In genomic region chr2:52777839-52778238, GRCm38 (mm10) we compare ENCODE assay signal across 13 mouse cellular contexts. TPM values are rescaled to one million over a fixed set of nuclear protein-coding genes. Genes with fewer than 3 reads are reported as not detected.
DNase-seq lines count a peak whose midpoint lies in the region; ATAC-seq lines count a peak whose summit lies in the region.
"Had no signal": no experiment of that assay in that cellular context is flagged by ENCODE, and none has a peak within 500 bp of the region (broad histone marks: within the 10 kb centered on the region; RNA-seq: fewer than 3 reads in every experiment).

No protein-coding gene starts in this region.

- H3K27ac ChIP-seq in forebrain, embryonic 13.5 days = no peak overlapping the region
- H3K27ac ChIP-seq in forebrain, embryonic 10.5 days = no peak overlapping the region

- WGBS in forebrain, embryonic 13.5 days = 33% methylated on average over 2 of the region's 2 CpGs
- 59% methylated on average over 2 of the region's 2 CpGs for WGBS in forebrain, embryonic 10.5 days

- no peak for DNase-seq in forebrain, embryonic 10.5 days (ENCODE audit: extremely low spot score, low spot score)
- peak; percentile 51 to 55 for DNase-seq in left cerebral cortex, postnatal 14 days (ENCODE audit: low spot score in 2 of 2)
- no peak for DNase-seq in left cerebral cortex, adult 18-20 months (ENCODE audit: low spot score in 2 of 2)
- DNase-seq in right cerebral cortex, postnatal 4 days = peak; percentile 67
- no peak for DNase-seq in right cerebral cortex, postnatal 36 days (ENCODE audit: low spot score in 2 of 2)
- DNase-seq in testis, postnatal 10 days (ENCODE audit: low spot score) = no peak
- DNase-seq: cerebellum, adult 18-20 months; heart, postnatal 36 days; kidney, adult 18-20 months; kidney, postnatal 25 days; thymus, adult 18-20 months had no signal

- no peaks in the 10 kb centered on the region for H3K36me3 ChIP-seq in forebrain, embryonic 13.5 days (ENCODE audit: poor library complexity, severe bottlenecking)
- H3K36me3 ChIP-seq in forebrain, embryonic 10.5 days (replicated peaks) = no peaks in the 10 kb centered on the region
- H3K36me3 ChIP-seq: G1E had no signal

- peaks cover 2% of the 10 kb centered on the region; the same call in 1 of the 2 replicates for H3K4me1 ChIP-seq in forebrain, embryonic 13.5 days
- H3K4me1 ChIP-seq in forebrain, embryonic 10.5 days = peaks cover 2% of the 10 kb centered on the region; the same call in 1 of the 2 replicates

- H3K4me3 ChIP-seq in forebrain, embryonic 13.5 days = no peak overlapping the region
- no peak overlapping the region for H3K4me3 ChIP-seq in forebrain, embryonic 10.5 days

- peaks cover 4% of the 10 kb centered on the region; the same call in 1 of the 2 replicates for H3K27me3 ChIP-seq in forebrain, embryonic 13.5 days
- H3K27me3 ChIP-seq in forebrain, embryonic 10.5 days (ENCODE audit: poor library complexity, severe bottlenecking) = no peaks in the 10 kb centered on the region

- H3K4me2 ChIP-seq in forebrain, embryonic 13.5 days = no peak overlapping the region

- H3K9ac ChIP-seq in forebrain, embryonic 13.5 days = no peak overlapping the region

- no peaks in the 10 kb centered on the region for H3K9me3 ChIP-seq in forebrain, embryonic 13.5 days (replicated peaks)
- no peaks in the 10 kb centered on the region for H3K9me3 ChIP-seq in forebrain, embryonic 10.5 days
- H3K9me3 ChIP-seq: G1E had no signal

- peak; percentile 86 for ATAC-seq in forebrain, embryonic 13.5 days

- intact Hi-C loops in left cerebral cortex, postnatal 14 days (cut with DNase I) = no loop called here

RNA-seq across cellular contexts. Expression of gene Stam2, which starts 35.8 kb away (rescaled TPM):
- polyA plus RNA-seq in forebrain, embryonic 13.5 days (2015; fragmentation: Nextera tagmentation; extraction: Ambion mirVana) = 38.3 and 40.3 TPM in 2 replicates
- 31.2 and 34.0 TPM in 2 replicates for polyA plus RNA-seq in forebrain, embryonic 10.5 days (2016; fragmentation: Nextera tagmentation; extraction: Ambion mirVana)
- 10 to 100 TPM; 24.2 to 31.2 TPM for total RNA-seq in left cerebral cortex, postnatal 14 days (2021)
- 10 to 100 TPM; 24.5 to 25.8 TPM for total RNA-seq in left cerebral cortex, adult 18-20 months (2021)

Comparison
In these comparisons a context has a peak if more than half of its experiments do, and no peak if none do; other contexts are left out.
1. DNase-seq: peak in left cerebral cortex, postnatal 14 days (2 of 2) and right cerebral cortex, postnatal 4 days (single experiment); none in forebrain, embryonic 10.5 days (single experiment), left cerebral cortex, adult 18-20 months (0 of 2), right cerebral cortex, postnatal 36 days (0 of 2) and testis, postnatal 10 days (single experiment).